Comparison of ENCODE assay signal across 19 mouse cellular contexts in the genomic region with DNA sequence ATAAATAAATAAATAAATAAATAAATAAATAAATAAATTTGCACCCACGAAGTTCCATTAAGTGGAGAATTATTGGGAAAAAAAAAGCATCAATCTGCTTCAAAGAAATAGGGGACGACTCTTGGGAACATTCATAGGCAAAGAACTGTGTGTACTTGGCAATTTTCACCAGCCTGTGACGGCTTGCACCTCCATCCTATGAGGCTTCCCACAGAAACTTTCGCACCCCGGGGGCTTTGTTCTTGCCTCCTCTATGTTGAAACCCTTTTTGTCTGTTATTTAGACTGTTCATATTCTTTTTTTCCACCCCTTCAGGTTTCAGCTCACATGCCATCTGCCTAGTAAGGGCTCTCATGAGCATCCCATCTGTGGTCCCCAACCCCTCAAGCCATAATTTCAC.
"Had no signal": no experiment of that assay in that cellular context is flagged by ENCODE, and none has a peak within 500 bp of the region (broad histone marks: within the 10 kb centered on the region; RNA-seq: fewer than 3 reads in every experiment).

No protein-coding gene starts in this region.

- H3K27me3 ChIP-seq: kidney, embryonic 15.5 days; liver, embryonic 13.5 days; midbrain, embryonic 12.5 days; midbrain, embryonic 15.5 days; neural tube, embryonic 13.5 days had no signal

- H3K4me2 ChIP-seq: kidney, embryonic 15.5 days; liver, embryonic 13.5 days; midbrain, embryonic 12.5 days; midbrain, embryonic 15.5 days; neural tube, embryonic 13.5 days had no signal

- H3K9ac ChIP-seq: kidney, embryonic 15.5 days; liver, embryonic 13.5 days; midbrain, embryonic 12.5 days; midbrain, embryonic 15.5 days; neural tube, embryonic 13.5 days had no signal

- ATAC-seq: midbrain, embryonic 15.5 days had no signal

- H3K36me3 ChIP-seq: kidney, embryonic 15.5 days; liver, embryonic 13.5 days; midbrain, embryonic 12.5 days; midbrain, embryonic 15.5 days; neural tube, embryonic 13.5 days had no signal

- H3K4me1 ChIP-seq: kidney, embryonic 15.5 days; liver, embryonic 13.5 days had no signal

- H3K27ac ChIP-seq: kidney, embryonic 15.5 days; layer of hippocampus, adult 2 months; liver, embryonic 13.5 days; midbrain, embryonic 12.5 days; midbrain, embryonic 15.5 days; neural tube, embryonic 13.5 days had no signal

- DNase-seq: kidney, adult 11 months; kidney, adult 8-10 months; kidney, postnatal 10 days; kidney, postnatal 36 days; liver, embryonic 13.5 days; lung, adult 2 months; lung, postnatal 14 days; lung, postnatal 4 days; retina, postnatal 1 day; right cerebral cortex, postnatal 25 days; spleen, adult 18-20 months; thymus, adult 18-20 months; thymus, postnatal 36 days had no signal

- H3K9me3 ChIP-seq: kidney, embryonic 15.5 days; liver, embryonic 13.5 days; midbrain, embryonic 12.5 days; midbrain, embryonic 15.5 days; neural tube, embryonic 13.5 days had no signal

- H3K4me3 ChIP-seq: kidney, embryonic 15.5 days; layer of hippocampus, adult 2 months; liver, embryonic 13.5 days; midbrain, embryonic 12.5 days; midbrain, embryonic 15.5 days; myocyte; neural tube, embryonic 13.5 days had no signal
